Mouse (Mus musculus) kidney, adult 11 months (tissue): Measurements from ENCODE around the gene Pdgfb.
A peak's percentile ranks its signal among the peaks of the same experiment; 100 is the strongest.

Experiments
- DNase-seq: peaks from one replicate; pipeline ENCODE4 v3.0.0; 2022

Gene Pdgfb

DNA sequence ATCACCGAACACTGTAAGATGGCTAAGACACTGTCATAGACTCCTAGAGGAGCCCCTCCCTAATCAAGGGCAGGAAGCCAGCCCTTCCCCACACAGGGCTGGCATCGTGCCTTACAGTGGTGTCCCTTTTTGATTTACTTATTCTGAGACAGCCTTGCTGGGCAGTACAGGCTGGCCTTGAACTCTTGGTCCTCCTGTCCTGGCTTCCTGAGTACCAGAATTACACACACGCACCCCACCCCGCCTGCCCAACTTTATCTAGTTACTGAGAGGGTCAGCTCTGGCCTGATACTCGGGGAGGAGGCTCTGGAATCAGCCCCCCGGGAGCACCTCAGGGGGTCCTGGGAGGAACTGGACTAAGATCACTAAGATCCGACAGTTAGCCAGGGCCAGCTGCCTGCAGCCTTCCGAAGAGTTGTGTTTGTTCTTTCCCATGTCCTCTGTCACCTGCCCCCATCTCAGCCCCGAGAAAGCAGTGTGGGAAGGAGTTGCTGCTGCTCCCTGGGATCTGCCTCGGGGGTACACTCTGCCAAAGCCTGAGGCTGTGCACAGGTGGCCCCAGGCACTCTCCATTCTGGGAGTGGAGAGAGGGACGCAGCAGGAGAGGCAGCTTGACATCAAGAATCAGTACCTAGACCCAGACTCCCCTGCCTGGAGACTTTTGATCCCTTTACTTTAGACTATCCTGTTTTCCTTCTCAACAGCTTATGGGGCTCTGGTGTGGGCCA, 62.1 kb downstream of the Pdgfb start:
- peak; percentile 83 for DNase-seq

DNA sequence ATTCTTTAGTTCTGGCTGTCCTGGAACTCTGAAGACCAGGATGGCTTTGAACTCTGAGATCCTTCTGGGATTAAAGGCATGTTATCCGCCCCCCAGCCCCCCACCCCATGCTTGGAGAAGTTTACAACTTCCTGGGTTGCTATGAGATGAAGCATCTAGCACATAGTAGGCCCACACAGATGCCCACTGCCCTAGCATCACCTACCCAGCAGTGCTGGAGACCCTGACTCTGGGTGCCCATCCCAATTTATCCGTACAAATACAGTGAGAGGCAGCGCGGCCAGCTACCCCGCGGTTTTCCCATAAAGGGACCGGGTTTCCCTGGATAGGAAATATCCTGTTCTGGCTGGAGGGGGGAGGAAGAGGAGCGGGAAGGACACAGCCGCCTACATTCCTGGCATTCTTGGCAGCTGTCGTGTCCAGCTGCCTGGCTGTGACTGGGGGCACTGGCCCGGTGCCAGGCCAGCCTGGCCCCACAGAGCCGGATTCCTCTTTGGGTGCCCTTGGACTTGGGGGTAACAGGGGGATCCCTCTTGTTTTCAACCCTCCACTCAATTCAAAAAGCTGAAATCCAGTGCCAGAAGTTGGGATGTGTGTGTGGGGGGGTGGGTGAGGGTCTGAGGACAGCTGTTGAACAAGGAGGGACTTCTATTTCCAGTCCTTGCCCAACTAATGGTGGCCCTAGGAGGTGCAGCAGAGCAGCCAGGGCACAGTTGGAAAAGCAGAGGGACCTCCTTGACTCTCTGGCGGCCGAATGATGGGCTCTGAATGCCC, 62.9 kb downstream of the Pdgfb start:
- peak; percentile 82 for DNase-seq

DNA sequence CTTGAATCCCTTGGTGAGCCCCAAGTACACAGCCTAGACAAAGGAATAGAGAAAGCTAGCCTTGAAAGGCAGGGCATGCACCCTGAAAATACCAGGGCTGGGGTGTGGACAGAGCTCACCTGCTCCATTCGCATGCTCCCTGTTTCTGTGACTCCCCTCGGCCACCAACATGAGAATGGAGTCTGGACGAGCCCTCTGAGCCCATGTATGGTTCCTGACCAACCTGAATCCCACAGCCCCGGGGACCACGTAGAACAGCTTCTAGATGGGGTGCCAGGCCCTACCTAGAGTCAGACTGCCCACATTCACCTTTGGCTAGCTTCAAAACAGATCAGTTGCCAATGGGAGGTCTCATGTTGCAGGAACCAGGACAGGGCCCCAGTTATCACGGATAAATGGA, 63.6 kb downstream of the Pdgfb start:
- no peak for DNase-seq

DNA sequence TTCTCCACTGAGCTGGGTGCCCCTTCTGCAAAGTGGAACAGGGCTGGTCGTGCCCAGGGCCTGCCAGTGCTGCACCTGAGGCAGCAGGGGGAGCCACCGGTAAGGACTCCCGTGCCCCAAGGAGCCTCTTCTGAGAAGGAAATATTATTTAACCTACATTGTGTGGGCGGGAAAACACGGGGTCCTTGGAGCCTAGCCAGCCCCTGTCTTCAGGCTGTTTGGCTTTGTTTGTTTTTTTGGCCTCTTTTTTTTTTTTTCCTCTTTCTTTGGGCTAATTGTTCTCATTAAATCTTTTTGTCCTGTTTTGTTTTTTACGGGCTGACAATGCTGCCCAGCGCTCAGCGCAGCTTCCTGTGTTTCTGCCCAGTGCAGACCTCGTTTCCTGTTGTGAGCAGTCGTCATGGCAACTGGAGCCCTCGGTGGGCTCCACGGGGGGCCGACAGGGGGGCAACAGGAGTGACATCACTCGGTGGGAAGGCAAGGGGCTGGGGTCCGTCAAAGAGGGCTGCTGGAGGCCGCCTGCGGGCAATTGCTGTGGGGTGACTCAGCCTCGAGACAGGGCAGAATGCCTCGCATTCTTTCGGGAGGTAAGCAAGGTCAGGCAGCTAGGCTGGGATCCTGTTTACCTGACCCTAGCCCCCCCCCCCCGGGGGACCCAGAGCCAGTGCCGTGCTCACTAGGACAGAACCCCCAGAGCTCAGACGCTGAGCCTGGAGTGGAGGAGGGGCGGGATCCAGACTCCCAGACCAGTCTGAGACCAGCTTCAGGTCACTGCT, 64.3 kb downstream of the Pdgfb start:
- DNase-seq = peak; percentile 79

DNA sequence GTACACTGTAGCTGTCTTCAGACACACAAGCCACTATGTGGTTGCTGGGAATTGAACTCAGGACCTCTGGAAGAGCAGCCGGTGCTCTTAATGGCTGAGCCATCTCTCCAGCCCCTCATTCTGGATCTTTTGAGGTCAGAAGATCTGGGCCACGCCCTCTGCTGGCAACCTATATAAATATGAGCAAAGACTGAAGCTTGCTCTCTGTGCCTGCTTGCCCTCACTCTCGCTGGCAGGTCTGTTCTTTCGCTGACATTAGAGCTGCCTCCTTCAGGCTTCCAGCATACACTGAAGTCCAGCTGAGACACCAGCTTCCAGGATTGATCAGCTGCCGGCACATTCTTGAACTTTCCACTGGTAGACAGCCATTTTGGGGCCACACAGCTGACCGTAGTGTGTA, 67.1 kb downstream of the Pdgfb start:
- no peak for DNase-seq

DNA sequence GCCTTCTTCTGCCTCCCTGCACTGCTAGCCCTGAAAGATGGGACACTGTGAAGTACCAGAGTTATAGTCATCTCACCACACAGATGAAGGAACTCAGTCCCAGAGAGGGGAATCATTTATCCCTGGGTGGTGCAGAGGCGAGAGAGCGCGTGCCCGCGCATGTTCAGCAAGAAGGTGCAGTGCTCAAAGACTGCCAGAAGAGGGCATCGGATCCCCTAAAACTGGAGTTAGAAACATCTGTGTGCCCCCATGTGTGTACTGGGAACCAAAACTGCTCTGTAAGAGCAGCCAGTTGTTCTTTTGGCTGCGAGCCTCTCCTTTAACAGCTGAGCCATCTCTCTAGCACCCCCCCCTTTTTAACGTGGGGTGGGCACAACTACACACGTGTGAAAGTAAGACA, 68.0 kb downstream of the Pdgfb start:
- DNase-seq = no peak

DNA sequence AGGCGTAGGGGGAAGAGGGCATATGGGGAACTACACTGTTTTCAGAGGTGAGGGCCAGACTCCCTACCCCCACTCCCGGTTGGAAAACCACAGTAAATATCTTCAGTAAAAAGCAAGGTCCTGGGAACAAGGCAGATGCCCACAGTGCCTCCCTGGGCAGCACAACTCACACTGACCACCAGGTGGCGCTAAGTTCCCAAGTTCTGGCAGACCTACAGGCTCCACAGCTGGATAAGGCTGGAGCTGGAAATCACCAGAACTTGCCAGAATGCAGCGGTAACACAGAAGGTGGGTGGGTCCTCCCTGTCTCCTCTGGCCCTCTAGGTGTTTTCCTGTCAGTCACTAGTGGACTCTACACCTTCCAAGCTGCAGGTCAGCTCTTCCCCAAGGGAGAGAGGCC, 68.8 kb downstream of the Pdgfb start:
- DNase-seq = peak; percentile 87
